Mouse (Mus musculus) intestine, postnatal 0 days (tissue): ENCODE results near the gene Lta. TPM values are rescaled to one million over a fixed set of nuclear protein-coding genes. Genes with fewer than 3 reads are reported as not detected.
A peak's percentile ranks its signal among the peaks of the same experiment; 100 is the strongest.

Source experiments
- ATAC-seq: fragments of 200-750 bp; cut with Nextera tagmentation; 2 replicates; pipeline ENCODE4 v1.8.0; 2017; ENCODE audit warnings: mild to moderate bottlenecking, moderate TSS enrichment, moderate library complexity
- H3K27ac ChIP-seq: fragments of 300-500 bp; sonication (generic); 2 replicates; pipeline ENCODE4 v1.5.1; 2014; ENCODE audit warnings: mild to moderate bottlenecking, low read depth, low read length, moderate library complexity
- H3K27me3 ChIP-seq: fragments of 300-500 bp; sonication (generic); replicated peaks from 2 replicates; pipeline ENCODE4 v1.6.1; 2014; ENCODE audit warnings: low read length, mixed read lengths; ENCODE audit not compliant: control insufficient read depth, insufficient read depth
- H3K36me3 ChIP-seq: fragments of 300-500 bp; sonication (generic); 2 replicates; pipeline ENCODE4 v1.6.1; 2014; ENCODE audit warnings: mild to moderate bottlenecking, moderate library complexity; ENCODE audit not compliant: control insufficient read depth, insufficient read depth
- H3K4me1 ChIP-seq: fragments of 300-500 bp; sonication (generic); replicated peaks from 2 replicates; pipeline ENCODE4 v1.6.1; 2014; ENCODE audit warnings: antibody characterized with exemption, low read length, mixed read lengths; ENCODE audit not compliant: control insufficient read depth, insufficient read depth
- H3K4me2 ChIP-seq: fragments of 300-500 bp; sonication (generic); replicated peaks from 2 replicates; pipeline ENCODE4 v1.6.1; 2014; ENCODE audit warnings: low read depth, mild to moderate bottlenecking, moderate library complexity
- H3K4me3 ChIP-seq: fragments of 300-500 bp; sonication (generic); 2 replicates; pipeline ENCODE4 v1.5.1; 2014; ENCODE audit warnings: low read depth, low read length
- H3K9ac ChIP-seq: fragments of 300-500 bp; sonication (generic); 2 replicates; pipeline ENCODE4 v1.6.1; 2014; ENCODE audit warnings: mild to moderate bottlenecking, low read depth, low read length
- H3K9me3 ChIP-seq: fragments of 300-500 bp; sonication (generic); 2 replicates; pipeline ENCODE4 v1.6.1; 2016; ENCODE audit warnings: mixed run types; ENCODE audit not compliant: control insufficient read depth
- CTCF ChIP-seq: sonication (generic); IDR thresholded peaks from 2 replicates; pipeline ENCODE4 v1.5.1; 2016; ENCODE audit warnings: low read depth, mild to moderate bottlenecking, control low read depth, antibody characterized with exemption, moderate library complexity
- WGBS: fragments of 180-500 bp; shearing (Covaris S2); extraction: QIAGEN DNeasy Blood & Tissue Kit; methylation state at CpG from one replicate; pipeline ENCODE4 v1.1.7; 2014; 5-methylcytosine and 5-hydroxymethylcytosine counted together
- polyA plus RNA-seq: library from polyadenylated mRNA; unstranded; fragments of >200 nt; fragmentation: Nextera tagmentation; extraction: Ambion mirVana; gene quantifications from 2 replicates; pipeline ENCODE4 v1.2.1, GENCODE M21; 2015

The Lta gene
- polyA plus RNA-seq, 1 experiment from 2014 or later, result 0.10 TPM

DNA sequence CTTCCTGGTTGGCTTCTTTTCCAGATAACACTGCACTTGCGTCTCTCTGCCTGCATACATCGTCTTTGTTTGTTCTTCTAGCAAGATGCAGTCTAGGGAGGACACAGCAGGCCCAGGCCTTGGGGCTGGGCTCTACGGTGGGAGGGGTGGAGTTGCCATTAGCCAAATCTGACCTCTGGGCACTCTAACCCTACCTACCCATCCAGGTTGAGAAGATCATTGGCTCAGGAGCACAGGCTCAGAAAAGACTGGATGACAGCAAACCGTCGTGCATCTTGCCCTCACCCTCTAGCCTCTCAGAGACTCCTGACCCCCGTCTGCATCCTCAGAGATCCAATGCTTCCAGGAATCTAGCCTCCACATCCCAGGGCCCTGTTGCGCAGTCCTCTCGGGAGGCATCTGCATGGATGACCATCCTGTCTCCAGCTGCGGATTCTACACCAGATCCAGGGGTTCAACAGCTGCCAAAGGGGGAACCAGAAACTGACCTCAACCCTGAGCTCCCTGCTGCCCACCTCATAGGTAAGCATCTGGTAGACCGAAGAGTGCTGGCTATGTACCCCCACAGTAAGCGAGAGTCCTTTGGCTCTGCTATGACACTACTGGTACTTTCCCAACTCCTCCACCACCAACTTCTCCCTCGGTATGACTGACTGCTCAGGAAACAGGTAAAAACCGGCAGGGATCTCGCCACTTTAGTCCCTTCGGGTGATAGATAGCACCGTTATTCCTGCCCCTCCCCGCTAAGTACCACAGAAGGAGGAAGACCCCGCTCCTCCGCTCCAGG lies 10.1 kb downstream of the Lta start:
- Histone ChIP-seq H3K27ac (no peak overlapping the region), H3K36me3 (no peaks in the 10 kb centered on the region), H3K4me3 (peak overlapping the region; percentile 47), H3K4me1 (no peaks in the 10 kb centered on the region), H3K9me3 (no peaks in the 10 kb centered on the region), H3K9ac (no peak overlapping the region), H3K4me2 (peak overlapping the region; percentile 95), H3K27me3 (peaks cover 9% of the 10 kb centered on the region)
- ATAC-seq, result no peak; the same call in 1 of the 2 replicates
- TF ChIP-seq CTCF, result no peak
- WGBS, result 38% methylated on average over 19 of the region's 19 CpGs

DNA sequence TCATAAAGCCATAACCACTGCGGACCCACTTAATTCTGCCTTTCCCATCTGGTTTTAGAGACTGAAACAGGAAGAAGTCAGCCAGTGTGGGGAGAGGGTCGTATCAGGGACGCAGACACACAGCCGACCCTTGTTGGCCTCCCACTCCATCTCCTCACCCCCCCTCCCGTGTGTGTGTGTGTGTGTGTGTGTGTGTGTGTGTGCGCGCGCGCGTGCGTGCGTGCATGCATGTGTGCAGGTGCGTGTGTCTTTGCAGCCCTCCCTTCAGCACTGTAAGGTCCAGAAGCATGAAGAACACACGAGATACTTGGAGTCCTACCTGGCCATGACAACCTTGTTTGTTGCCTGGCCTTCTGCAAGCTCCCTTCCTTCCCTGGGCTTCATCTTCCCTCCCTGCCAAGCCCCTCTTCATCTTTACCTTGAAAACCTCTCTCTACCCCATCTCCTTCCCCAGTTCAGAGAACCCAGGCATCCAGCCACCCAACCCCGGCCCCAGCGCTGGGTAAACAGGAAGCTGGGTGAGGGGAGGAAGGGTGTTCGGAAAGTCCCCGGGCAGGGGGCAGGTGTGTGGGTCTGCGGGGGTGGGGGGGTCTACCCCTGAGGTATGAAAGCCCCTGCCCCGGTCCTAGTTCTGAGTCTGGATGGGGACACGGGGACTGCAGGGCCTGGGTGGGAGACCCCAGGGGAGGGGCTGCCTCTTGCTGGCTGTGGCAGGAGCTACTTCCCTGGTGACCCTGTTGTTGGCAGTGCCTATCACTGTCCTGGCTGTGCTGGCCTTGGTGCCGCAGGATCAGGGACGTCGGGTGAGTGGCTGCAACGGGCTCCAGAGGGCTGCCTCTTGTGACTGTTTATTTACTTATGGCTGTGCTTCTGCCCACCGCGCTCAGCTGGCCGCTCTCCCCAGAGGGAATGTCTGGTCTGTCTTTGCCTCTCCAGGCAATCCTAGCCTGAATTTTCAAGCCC lies 11.0 kb downstream of the Lta start, which contains the start of gene Ltb:
TSS of gene Ltb (plus strand) at position 559 of the 963 bp plus-strand sequence.
- ATAC-seq, result no peak
- H3K36me3 ChIP-seq, result no peaks in the 10 kb centered on the region
- no peaks in the 10 kb centered on the region for H3K4me1 ChIP-seq
- H3K4me2 ChIP-seq, result peak within 1 kb of the TSS; percentile 95
- H3K27me3 ChIP-seq, result peaks cover 9% of the 10 kb centered on the region
- 48% methylated on average over 28 of the region's 28 CpGs for WGBS
- H3K9ac ChIP-seq, result no peak within 1 kb of the TSS
- no peak for TF ChIP-seq CTCF
- peak within 1 kb of the TSS; percentile 47; the same call in 1 of the 2 replicates for H3K4me3 ChIP-seq
- H3K27ac ChIP-seq, result no peak within 1 kb of the TSS
- H3K9me3 ChIP-seq, result no peaks in the 10 kb centered on the region

DNA sequence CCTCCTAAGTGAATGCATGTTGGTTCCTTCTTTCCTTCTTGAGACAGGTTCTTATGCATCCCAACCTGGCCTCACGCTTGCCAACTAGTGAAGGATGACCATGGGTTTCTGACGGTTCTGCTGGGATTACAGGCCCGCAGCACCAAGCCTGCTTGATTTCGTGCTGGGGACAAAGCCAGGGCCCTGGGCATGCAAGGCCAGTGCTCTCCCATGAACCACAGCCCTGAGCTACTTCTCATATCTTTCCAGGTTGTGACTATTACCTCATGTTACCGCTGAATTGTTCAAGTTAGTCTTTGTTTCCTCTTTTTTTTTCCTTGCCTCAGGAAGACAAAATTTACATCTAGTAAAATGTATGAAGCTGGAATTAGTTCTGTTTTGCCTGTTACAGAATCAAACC lies 12.2 kb downstream of the Lta start:
- no peak for ATAC-seq

DNA sequence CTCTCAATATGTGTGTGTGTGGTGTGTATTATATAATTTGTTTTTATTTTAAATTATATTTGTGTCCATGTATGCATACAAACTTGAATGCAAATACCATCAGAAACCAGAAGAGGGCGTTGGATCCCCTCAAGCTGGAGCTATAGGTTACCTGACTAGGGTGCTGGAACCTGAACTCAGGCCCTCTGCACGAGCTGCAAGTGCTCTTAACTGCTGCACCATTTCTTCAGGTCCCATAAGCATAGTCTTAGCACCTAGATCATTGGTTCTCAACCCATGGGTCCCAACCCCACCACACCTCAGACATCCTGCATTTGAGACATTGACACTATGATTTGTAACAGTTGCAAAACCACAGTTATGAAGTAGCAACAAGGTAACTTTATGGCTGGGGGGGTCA lies 13.4 kb downstream of the Lta start:
- no peaks in the 10 kb centered on the region for H3K9me3 ChIP-seq
- no peak for ATAC-seq
- H3K4me2 ChIP-seq, result no peak overlapping the region
- H3K4me1 ChIP-seq, result no peaks in the 10 kb centered on the region
- no peaks in the 10 kb centered on the region for H3K36me3 ChIP-seq
- H3K27me3 ChIP-seq, result peaks cover 9% of the 10 kb centered on the region
- H3K27ac ChIP-seq, result no peak overlapping the region
- TF ChIP-seq CTCF, result peak; percentile 24
- no peak overlapping the region for H3K9ac ChIP-seq
- WGBS, result 63% methylated on average over 2 of the region's 2 CpGs
- no peak overlapping the region for H3K4me3 ChIP-seq

More for the DNA sequence above, 12.2 kb downstream of the Lta start:
- no peak for TF ChIP-seq CTCF
- Histone ChIP-seq H3K36me3 (no peaks in the 10 kb centered on the region), H3K4me3 (no peak overlapping the region), H3K27me3 (peaks cover 9% of the 10 kb centered on the region), H3K9ac (no peak overlapping the region), H3K4me1 (no peaks in the 10 kb centered on the region), H3K9me3 (no peaks in the 10 kb centered on the region), H3K27ac (no peak overlapping the region), H3K4me2 (no peak overlapping the region)
- WGBS, result 77% methylated on average over 5 of the region's 5 CpGs

DNA sequence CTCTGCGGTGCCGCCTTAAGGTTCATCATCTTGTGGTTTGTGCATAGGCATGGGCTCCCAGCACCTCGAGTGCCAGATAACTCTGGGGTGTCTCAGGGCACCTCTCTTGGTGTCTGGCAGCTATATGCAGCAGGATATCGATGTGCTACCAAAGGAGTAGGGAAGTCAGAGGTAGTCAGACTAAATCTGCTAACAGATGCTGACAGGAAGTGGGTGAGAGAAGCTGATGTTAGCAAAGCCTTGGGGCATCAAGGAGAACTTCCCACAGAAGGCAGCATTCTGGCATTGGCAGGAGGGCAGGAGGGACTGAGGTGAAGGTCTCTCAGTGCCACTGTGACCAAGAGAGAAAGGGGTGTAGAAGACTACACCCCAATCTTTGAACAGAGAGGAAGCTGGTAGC lies 15.1 kb downstream of the Lta start:
- Histone ChIP-seq H3K4me3 (no peak overlapping the region), H3K27me3 (no peaks in the 10 kb centered on the region; the same call in none of the 2 replicates), H3K9me3 (no peaks in the 10 kb centered on the region), H3K4me2 (no peak overlapping the region), H3K9ac (no peak overlapping the region), H3K36me3 (no peaks in the 10 kb centered on the region), H3K27ac (no peak overlapping the region), H3K4me1 (no peaks in the 10 kb centered on the region)
- no peak for ATAC-seq
- TF ChIP-seq CTCF, result no peak
- WGBS, result 66% methylated on average over 4 of the region's 4 CpGs

DNA sequence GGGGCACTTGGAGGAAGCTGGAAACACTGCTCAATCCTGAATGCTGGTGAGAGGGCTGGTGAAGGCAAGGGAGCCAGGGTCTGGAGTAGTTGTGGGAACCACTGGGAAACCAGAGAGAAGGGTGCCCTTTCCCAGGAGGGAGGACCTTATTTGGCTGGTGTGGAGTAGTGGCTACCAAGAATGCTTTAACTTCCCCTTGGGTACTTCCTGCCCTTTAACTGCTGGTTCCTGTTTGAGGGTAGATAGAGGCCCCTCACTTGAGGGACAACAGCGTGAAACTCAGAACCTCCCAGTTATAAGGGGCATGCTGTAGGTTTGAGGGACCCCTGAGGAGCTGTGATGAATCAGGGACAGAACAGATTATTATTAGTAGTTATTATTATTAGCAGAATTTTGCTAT lies 16.0 kb downstream of the Lta start:
- WGBS, result 74% methylated on average over 1 of the region's 1 CpGs
- Histone ChIP-seq H3K9me3 (no peaks in the 10 kb centered on the region), H3K4me2 (no peak overlapping the region), H3K27ac (no peak overlapping the region), H3K36me3 (no peaks in the 10 kb centered on the region), H3K4me1 (no peaks in the 10 kb centered on the region), H3K9ac (no peak overlapping the region), H3K4me3 (no peak overlapping the region), H3K27me3 (no peaks in the 10 kb centered on the region; the same call in 1 of the 2 replicates)
- TF ChIP-seq CTCF, result no peak
- ATAC-seq, result no peak
